Mouse (Mus musculus): Measurements from ENCODE around the gene Npas3. TPM values are rescaled to one million over a fixed set of nuclear protein-coding genes. Genes with fewer than 3 reads are reported as not detected.

Npas3 gene
- polyA plus RNA-seq, 1 experiment = 0.18 TPM

DNA sequence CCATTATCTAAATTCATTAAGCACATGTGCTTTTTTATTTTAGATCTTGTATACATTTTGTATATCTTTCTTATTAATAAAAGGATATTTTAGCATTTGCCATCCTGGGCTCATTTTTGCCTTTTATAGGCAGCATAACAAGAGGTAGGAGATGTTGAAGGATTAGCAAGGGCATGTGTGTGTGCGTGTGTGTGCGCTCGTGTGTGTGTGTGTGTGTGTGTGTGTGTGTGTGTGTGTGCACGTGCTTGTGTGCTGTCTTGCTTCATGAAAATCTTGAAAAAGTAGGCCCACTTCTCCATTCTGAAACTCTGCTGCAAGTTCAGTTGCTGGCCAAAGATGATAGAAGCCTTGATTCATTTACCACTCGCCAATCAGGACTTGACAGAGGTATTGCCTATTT is 338.8 kb downstream of the Npas3 start:
- no peak for TF ChIP-seq MYOD1 (IDR thresholded peaks at IDR 0.05; ENCODE audit: control insufficient read depth in 1 of 3, insufficient read length in 2 of 3, low read depth in 2 of 3)
- no peak for TF ChIP-seq SRF (IDR thresholded peaks at IDR 0.05; ENCODE audit: control insufficient read depth, insufficient read length, low read depth)
- TF ChIP-seq MYOG (IDR thresholded peaks at IDR 0.05; ENCODE audit: control insufficient read depth in 1 of 3, insufficient read depth in 1 of 3, insufficient read length in 2 of 3, low read depth in 2 of 3) = no peak
- no peak for TF ChIP-seq POLR2AphosphoS2 (IDR thresholded peaks at IDR 0.05; ENCODE audit: insufficient read length, low read depth)
- no peak for TF ChIP-seq E2F4 (IDR thresholded peaks at IDR 0.05; ENCODE audit: insufficient read depth)
- TF ChIP-seq USF1 (IDR thresholded peaks at IDR 0.05; ENCODE audit: low read depth) = no peak
- TF ChIP-seq POLR2A (IDR thresholded peaks at IDR 0.05; ENCODE audit: insufficient read length, low read depth) = no peak
- no peak for TF ChIP-seq TCF3 (IDR thresholded peaks at IDR 0.05; ENCODE audit: insufficient read length, low read depth)
- no peak for TF ChIP-seq CEBPB (IDR thresholded peaks at IDR 0.05; ENCODE audit: insufficient read depth, poor library complexity, severe bottlenecking)
- no peak for TF ChIP-seq TCF12 (IDR thresholded peaks at IDR 0.05; ENCODE audit: insufficient read depth, poor library complexity, severe bottlenecking)
- no peak for TF ChIP-seq MAX (IDR thresholded peaks at IDR 0.05; ENCODE audit: low read depth)
- TF ChIP-seq REST (IDR thresholded peaks at IDR 0.05; ENCODE audit: insufficient read depth, insufficient read length) = no peak
- H3K4me2 ChIP-seq (ENCODE audit: low read depth) = peak overlapping the region; percentile 64

DNA sequence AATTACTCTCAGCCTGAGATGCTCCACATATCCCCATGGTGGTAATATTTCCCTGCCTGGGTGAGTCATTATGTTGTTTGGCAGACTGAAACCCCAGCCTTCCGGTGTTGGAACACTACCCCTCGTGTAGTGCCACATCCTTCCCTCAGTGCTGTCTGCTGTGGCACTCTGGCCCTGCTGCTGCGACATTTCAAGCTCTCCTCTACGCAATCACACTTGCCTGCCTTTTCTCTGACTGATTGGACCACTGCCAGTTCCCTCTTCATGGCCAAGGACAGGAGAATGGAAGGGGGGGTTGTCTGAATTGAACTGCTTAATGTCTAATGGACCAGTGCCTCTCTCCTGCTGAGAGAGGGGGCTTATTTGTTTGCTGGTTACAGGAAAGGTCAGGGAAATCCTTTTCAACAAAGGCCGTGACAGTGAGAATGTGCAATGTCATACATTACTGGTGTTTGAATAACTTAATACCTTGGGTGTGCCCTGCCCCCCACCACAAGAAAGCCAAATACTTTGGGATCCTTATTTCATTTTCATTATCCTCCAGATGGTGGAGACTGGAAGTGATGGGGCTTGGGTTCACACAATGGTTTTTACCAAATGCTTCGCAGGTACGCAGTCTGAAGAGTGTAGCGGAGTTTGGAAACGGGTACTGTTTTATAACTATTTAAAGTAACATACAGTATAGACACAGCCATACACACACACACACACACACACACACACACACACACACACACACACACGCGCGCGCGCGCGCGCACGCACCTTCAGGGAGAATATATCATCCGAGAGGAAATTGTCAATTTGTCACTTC is 339.4 kb downstream of the Npas3 start:
- no peak overlapping the region for H3ac ChIP-seq (ENCODE audit: control insufficient read depth, insufficient read length)
- H3K4me2 ChIP-seq (ENCODE audit: low read depth) = peak overlapping the region; percentile 64
- no peaks in the 10 kb centered on the region for H3K36me3 ChIP-seq (ENCODE audit: control insufficient read depth, insufficient read depth)
- H3K79me2 ChIP-seq (ENCODE audit: control insufficient read depth, insufficient read depth) = no peaks in the 10 kb centered on the region
- no peaks in the 10 kb centered on the region for H3K27me3 ChIP-seq (ENCODE audit: control insufficient read depth, insufficient read depth, insufficient read length)
- TF ChIP-seq MYOG (IDR thresholded peaks at IDR 0.05; ENCODE audit: control insufficient read depth in 1 of 3, insufficient read depth in 1 of 3, insufficient read length in 2 of 3, low read depth in 2 of 3) = no peak
- no peak for TF ChIP-seq E2F4 (IDR thresholded peaks at IDR 0.05; ENCODE audit: insufficient read depth)
- TF ChIP-seq SRF (IDR thresholded peaks at IDR 0.05; ENCODE audit: control insufficient read depth, insufficient read length, low read depth) = no peak
- no peak for TF ChIP-seq MAX (IDR thresholded peaks at IDR 0.05; ENCODE audit: low read depth)
- no peak for TF ChIP-seq TCF12 (IDR thresholded peaks at IDR 0.05; ENCODE audit: insufficient read depth, poor library complexity, severe bottlenecking)
- no peak for TF ChIP-seq POLR2AphosphoS2 (IDR thresholded peaks at IDR 0.05; ENCODE audit: insufficient read length, low read depth)
- H3K4me3 ChIP-seq = no peak overlapping the region

More for the DNA sequence above, 338.8 kb downstream of the Npas3 start:
- no peaks in the 10 kb centered on the region for H3K27me3 ChIP-seq (ENCODE audit: control insufficient read depth, insufficient read depth, insufficient read length)
- H3K4me3 ChIP-seq = no peak overlapping the region
- H3ac ChIP-seq (ENCODE audit: control insufficient read depth, insufficient read length) = no peak overlapping the region
- no peaks in the 10 kb centered on the region for H3K36me3 ChIP-seq (ENCODE audit: control insufficient read depth, insufficient read depth)
- no peaks in the 10 kb centered on the region for H3K79me2 ChIP-seq (ENCODE audit: control insufficient read depth, insufficient read depth)

DNA sequence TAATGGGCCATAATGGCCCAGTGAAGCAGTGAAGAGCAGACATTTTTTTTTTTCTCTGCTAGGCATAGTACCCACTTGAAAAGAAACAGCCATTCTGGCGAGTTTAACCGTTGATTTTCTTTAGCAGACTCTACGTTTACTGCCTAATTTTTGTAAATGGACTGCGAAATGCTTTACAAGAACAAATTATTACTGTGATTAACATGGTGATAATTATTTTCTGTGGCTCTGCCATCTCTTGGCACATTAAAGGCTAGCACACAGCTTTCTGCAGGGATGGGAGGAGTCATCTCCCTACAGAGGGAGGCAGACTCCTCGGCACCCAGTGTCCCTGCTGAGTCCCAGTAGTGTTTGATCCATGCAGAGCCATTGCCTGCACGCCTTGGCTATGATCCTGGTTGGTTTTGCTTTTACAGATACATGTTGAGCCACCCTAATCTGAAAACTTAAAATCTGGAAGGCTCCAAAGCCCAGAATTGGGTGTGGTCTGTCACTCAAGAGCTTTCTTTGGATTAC is 341.0 kb downstream of the Npas3 start:
- no peaks in the 10 kb centered on the region for H3K36me3 ChIP-seq (ENCODE audit: control insufficient read depth, insufficient read depth)
- TF ChIP-seq MYOD1 (IDR thresholded peaks at IDR 0.05; ENCODE audit: control insufficient read depth in 1 of 3, insufficient read length in 2 of 3, low read depth in 2 of 3) (no peak), E2F4 (IDR thresholded peaks at IDR 0.05; ENCODE audit: insufficient read depth) (no peak), MYOG (IDR thresholded peaks at IDR 0.05; ENCODE audit: control insufficient read depth in 1 of 3, insufficient read depth in 1 of 3, insufficient read length in 2 of 3, low read depth in 2 of 3) (no peak), POLR2AphosphoS2 (IDR thresholded peaks at IDR 0.05; ENCODE audit: insufficient read length, low read depth) (no peak), REST (IDR thresholded peaks at IDR 0.05; ENCODE audit: insufficient read depth, insufficient read length) (no peak), TCF3 (IDR thresholded peaks at IDR 0.05; ENCODE audit: insufficient read length, low read depth) (no peak), TCF12 (IDR thresholded peaks at IDR 0.05; ENCODE audit: insufficient read depth, poor library complexity, severe bottlenecking) (no peak), SRF (IDR thresholded peaks at IDR 0.05; ENCODE audit: control insufficient read depth, insufficient read length, low read depth) (no peak), CEBPB (IDR thresholded peaks at IDR 0.05; ENCODE audit: insufficient read depth, poor library complexity, severe bottlenecking) (no peak)
- H3K27me3 ChIP-seq (ENCODE audit: control insufficient read depth, insufficient read depth, insufficient read length) = no peaks in the 10 kb centered on the region
- no peak overlapping the region for H3K4me3 ChIP-seq
- no peak overlapping the region for H3ac ChIP-seq (ENCODE audit: control insufficient read depth, insufficient read length)
- H3K79me2 ChIP-seq (ENCODE audit: control insufficient read depth, insufficient read depth) = no peaks in the 10 kb centered on the region
- H3K4me2 ChIP-seq (ENCODE audit: low read depth) = no peak overlapping the region

DNA sequence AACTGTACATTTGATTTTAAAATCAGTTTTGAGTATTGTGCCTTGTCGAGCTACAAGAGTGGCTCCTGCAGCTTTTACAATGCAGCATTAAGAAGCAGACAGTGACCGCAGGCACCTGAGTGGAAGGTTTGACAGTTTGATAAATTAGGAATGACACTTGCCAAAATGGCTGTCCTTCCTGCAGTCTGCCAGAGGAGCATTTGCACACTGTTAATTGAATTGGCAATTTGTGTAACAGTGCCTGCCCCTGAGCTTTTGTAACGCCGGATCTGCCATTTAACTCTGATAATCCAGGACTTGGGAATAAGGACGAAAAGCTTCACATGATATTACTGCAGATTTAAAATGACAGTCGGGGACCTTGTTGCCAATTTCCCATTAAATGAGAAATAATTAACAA is 357.2 kb downstream of the Npas3 start:
- TF ChIP-seq CEBPB (IDR thresholded peaks at IDR 0.05; ENCODE audit: insufficient read depth, poor library complexity, severe bottlenecking) = no peak
- no peak for TF ChIP-seq REST (IDR thresholded peaks at IDR 0.05; ENCODE audit: insufficient read depth, insufficient read length)
- no peak for TF ChIP-seq POLR2AphosphoS2 (IDR thresholded peaks at IDR 0.05; ENCODE audit: insufficient read length, low read depth)
- no peak for TF ChIP-seq MYOD1 (IDR thresholded peaks at IDR 0.05; ENCODE audit: control insufficient read depth in 1 of 3, insufficient read length in 2 of 3, low read depth in 2 of 3)
- no peak for TF ChIP-seq MAX (IDR thresholded peaks at IDR 0.05; ENCODE audit: low read depth)
- TF ChIP-seq E2F4 (IDR thresholded peaks at IDR 0.05; ENCODE audit: insufficient read depth) = no peak
- TF ChIP-seq SRF (IDR thresholded peaks at IDR 0.05; ENCODE audit: control insufficient read depth, insufficient read length, low read depth) = no peak
- TF ChIP-seq USF1 (IDR thresholded peaks at IDR 0.05; ENCODE audit: low read depth) = no peak

More for the DNA sequence above, 357.2 kb downstream of the Npas3 start:
- Histone ChIP-seq H3K4me3 (no peak overlapping the region), H3ac (ENCODE audit: control insufficient read depth, insufficient read length) (no peak overlapping the region), H3K27me3 (ENCODE audit: control insufficient read depth, insufficient read depth, insufficient read length) (no peaks in the 10 kb centered on the region), H3K79me2 (ENCODE audit: control insufficient read depth, insufficient read depth) (no peaks in the 10 kb centered on the region), H3K36me3 (ENCODE audit: control insufficient read depth, insufficient read depth) (no peaks in the 10 kb centered on the region), H3K4me2 (ENCODE audit: low read depth) (no peak overlapping the region)
